Mouse (Mus musculus) heart, postnatal 0 days (tissue): Measurements from ENCODE around the gene Rsph9. TPM values are rescaled to one million over a fixed set of nuclear protein-coding genes. Genes with fewer than 3 reads are reported as not detected.

Source experiments
- ATAC-seq: fragments of 200-750 bp; cut with Nextera tagmentation; 2 replicates; pipeline ENCODE4 v1.8.0; 2017; ENCODE audit warnings: low read depth, moderate number of reproducible peaks, moderate library complexity; ENCODE audit not compliant: insufficient read depth
- DNase-seq: peaks from one replicate; pipeline ENCODE4 v3.0.0-alpha.2; 2016; ENCODE audit warnings: low spot score
- H3K27ac ChIP-seq: fragments of 300-500 bp; sonication (generic); 2 replicates; pipeline ENCODE4 v1.5.1; 2014; ENCODE audit warnings: low read depth, mild to moderate bottlenecking
- H3K27me3 ChIP-seq: fragments of 300-500 bp; sonication (generic); 2 replicates; pipeline ENCODE4 v1.6.1; 2014; ENCODE audit warnings: low read length, mixed read lengths; ENCODE audit not compliant: control insufficient read depth, insufficient read depth
- H3K36me3 ChIP-seq: fragments of 300-500 bp; sonication (generic); replicated peaks from 2 replicates; pipeline ENCODE4 v1.6.1; 2014; ENCODE audit warnings: low read length, mixed read lengths; ENCODE audit not compliant: control insufficient read depth, insufficient read depth
- H3K4me1 ChIP-seq: fragments of 300-500 bp; sonication (generic); 2 replicates; pipeline ENCODE4 v1.6.1; 2014; ENCODE audit warnings: antibody characterized with exemption; ENCODE audit not compliant: control insufficient read depth, insufficient read depth
- H3K4me2 ChIP-seq: fragments of 300-500 bp; sonication (generic); 2 replicates; pipeline ENCODE4 v1.6.1; 2014; ENCODE audit warnings: low read depth, mild to moderate bottlenecking, low read length, moderate library complexity
- H3K4me3 ChIP-seq: fragments of 300-500 bp; sonication (generic); 2 replicates; pipeline ENCODE4 v1.5.1; 2014; ENCODE audit warnings: low read depth, low read length
- H3K9ac ChIP-seq: fragments of 300-500 bp; sonication (generic); replicated peaks from 2 replicates; pipeline ENCODE4 v1.6.1; 2014; ENCODE audit warnings: low read depth, low read length, mixed read lengths
- H3K9me3 ChIP-seq: fragments of 300-500 bp; sonication (generic); replicated peaks from 2 replicates; pipeline ENCODE4 v1.6.1; 2016; ENCODE audit warnings: low read length; ENCODE audit not compliant: control insufficient read depth
- CTCF ChIP-seq: IDR thresholded peaks from 2 replicates; pipeline ENCODE4 v1.5.1; 2016; ENCODE audit warnings: antibody characterized with exemption, control low read depth, low read depth
- EP300 ChIP-seq: IDR thresholded peaks from 2 replicates; pipeline ENCODE4 v1.6.1; 2016; ENCODE audit warnings: antibody characterized with exemption, low read depth
- WGBS: fragments of 180-500 bp; shearing (Covaris S2); extraction: QIAGEN DNeasy Blood & Tissue Kit; methylation state at CpG from one replicate; pipeline ENCODE4 v1.1.7; 2014; 5-methylcytosine and 5-hydroxymethylcytosine counted together
- polyA plus RNA-seq: library from polyadenylated mRNA; unstranded; fragments of >200 nt; fragmentation: Nextera tagmentation; extraction: Ambion mirVana; gene quantifications from 2 replicates; pipeline ENCODE4 v1.2.1, GENCODE M21; 2015
- total RNA-seq: library from RNA; depleted of rRNA; stranded (reverse); fragments of >200 nt; gene quantifications from 2 replicates; pipeline ENCODE4 v1.2.3, GENCODE M21; 2014; ENCODE audit warnings: low replicate concordance

The Rsph9 gene
- total and polyA plus RNA-seq, 2 experiments from 2014 or later = 0.27 to 4.2 TPM

- WGBS = 95% methylated on average over 4 of the region's 4 CpGs
- no peaks in the 10 kb centered on the region for H3K27me3 ChIP-seq
- peaks cover 14% of the 10 kb centered on the region for H3K4me1 ChIP-seq
- TF ChIP-seq CTCF (no peak), EP300 (no peak)
- ATAC-seq = no peak
- H3K9me3 ChIP-seq = no peaks in the 10 kb centered on the region
- H3K4me3 ChIP-seq = no peak overlapping the region
- no peak overlapping the region for H3K9ac ChIP-seq
- H3K27ac ChIP-seq = no peak overlapping the region
- DNase-seq = no peak
- H3K36me3 ChIP-seq = peaks cover 80% of the 10 kb centered on the region
- no peak overlapping the region for H3K4me2 ChIP-seq
These were observed 21.2 kb downstream of the Rsph9 start for GRCm38 (mm10) chr17:46122791-46123190.

- no peak for DNase-seq
- ATAC-seq = no peak
- Histone ChIP-seq H3K4me2 (no peak overlapping the region), H3K9ac (no peak overlapping the region), H3K36me3 (peaks cover 50% of the 10 kb centered on the region), H3K4me3 (no peak overlapping the region), H3K27me3 (no peaks in the 10 kb centered on the region), H3K4me1 (peaks cover 14% of the 10 kb centered on the region), H3K27ac (no peak overlapping the region), H3K9me3 (no peaks in the 10 kb centered on the region)
- WGBS = 72% methylated on average over 10 of the region's 10 CpGs
- no peak for TF ChIP-seq EP300
- TF ChIP-seq CTCF = no peak
These were observed 24.4 kb downstream of the Rsph9 start for GRCm38 (mm10) chr17:46119641-46120040.

- H3K27me3 ChIP-seq = no peaks in the 10 kb centered on the region
- peaks cover 8% of the 10 kb centered on the region for H3K4me1 ChIP-seq
- no peak overlapping the region for H3K4me3 ChIP-seq
- DNase-seq (no peak), ATAC-seq (no peak)
- H3K36me3 ChIP-seq = peaks cover 39% of the 10 kb centered on the region
- no peak overlapping the region for H3K27ac ChIP-seq
- H3K4me2 ChIP-seq = no peak overlapping the region
- no peak overlapping the region for H3K9ac ChIP-seq
- TF ChIP-seq CTCF = no peak
- TF ChIP-seq EP300 = no peak
- WGBS = 52% methylated on average over 4 of the region's 4 CpGs
- no peaks in the 10 kb centered on the region for H3K9me3 ChIP-seq
These were observed 25.6 kb downstream of the Rsph9 start for GRCm38 (mm10) chr17:46118423-46118850.

- ATAC-seq (no peak), DNase-seq (no peak)
- peaks cover 37% of the 10 kb centered on the region for H3K36me3 ChIP-seq
- H3K4me1 ChIP-seq = peaks cover 2% of the 10 kb centered on the region; the same call in 1 of the 2 replicates
- no peaks in the 10 kb centered on the region for H3K27me3 ChIP-seq
- WGBS = 60% methylated on average over 13 of the region's 13 CpGs
- TF ChIP-seq CTCF (no peak), EP300 (no peak)
- H3K9me3 ChIP-seq = no peaks in the 10 kb centered on the region
- no peak overlapping the region for H3K4me2 ChIP-seq
- H3K27ac ChIP-seq = no peak overlapping the region; the same call in 1 of the 2 replicates
- H3K9ac ChIP-seq = no peak overlapping the region
- H3K4me3 ChIP-seq = no peak overlapping the region
These were observed 26.2 kb downstream of the Rsph9 start for GRCm38 (mm10) chr17:46117623-46118422.

GRCm38 (mm10) chr17:46116881-46117280 is 27.1 kb downstream of the Rsph9 start:
- Histone ChIP-seq H3K27ac (no peak overlapping the region), H3K9ac (no peak overlapping the region), H3K4me2 (no peak overlapping the region), H3K4me3 (no peak overlapping the region), H3K27me3 (no peaks in the 10 kb centered on the region), H3K36me3 (peaks cover 33% of the 10 kb centered on the region), H3K9me3 (no peaks in the 10 kb centered on the region), H3K4me1 (peaks cover under 1% of the 10 kb centered on the region; the same call in 1 of the 2 replicates)
- DNase-seq = no peak
- 85% methylated on average over 3 of the region's 3 CpGs for WGBS
- ATAC-seq = no peak
- TF ChIP-seq EP300 (no peak), CTCF (no peak)

- WGBS = 85% methylated on average over 11 of the region's 11 CpGs
- no peaks in the 10 kb centered on the region for H3K27me3 ChIP-seq
- H3K36me3 ChIP-seq = peaks cover 33% of the 10 kb centered on the region
- H3K4me2 ChIP-seq = no peak overlapping the region
- H3K9me3 ChIP-seq = no peaks in the 10 kb centered on the region
- DNase-seq (no peak), ATAC-seq (no peak)
- TF ChIP-seq EP300 (no peak), CTCF (no peak)
- H3K9ac ChIP-seq = no peak overlapping the region
- H3K27ac ChIP-seq = no peak overlapping the region
- H3K4me1 ChIP-seq = peaks cover 8% of the 10 kb centered on the region
- H3K4me3 ChIP-seq = no peak overlapping the region
These were observed 27.9 kb downstream of the Rsph9 start for GRCm38 (mm10) chr17:46116138-46116537.
